Comparison of ENCODE assay signal across 8 mouse cellular contexts in the genomic region with DNA sequence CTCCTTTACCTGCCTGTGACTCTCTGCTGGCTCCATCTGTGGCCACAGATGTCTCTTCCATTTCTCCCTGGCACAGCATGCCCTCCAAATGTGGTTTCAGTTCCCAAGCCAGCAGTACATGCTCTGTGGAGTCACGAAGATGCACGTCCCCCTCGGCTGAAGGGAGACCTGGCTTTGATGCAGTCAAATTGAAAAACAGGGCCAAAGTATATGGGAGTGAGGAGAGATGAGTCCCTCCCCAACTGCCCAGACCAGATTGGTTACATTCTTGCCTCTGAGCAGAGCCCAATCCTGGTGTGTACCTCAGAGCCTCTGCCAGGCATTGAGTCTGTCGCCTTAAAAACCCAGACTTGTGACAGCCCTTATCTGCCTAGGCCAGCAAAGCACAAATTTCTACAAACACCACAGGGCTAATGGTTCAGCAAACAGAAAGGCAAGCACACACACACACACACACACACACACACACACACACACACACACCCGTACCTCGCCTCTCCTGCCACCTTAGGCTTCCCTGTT. TPM values are rescaled to one million over a fixed set of nuclear protein-coding genes. Genes with fewer than 3 reads are reported as not detected.
DNase-seq lines count a peak whose midpoint lies in the region; ATAC-seq and TF ChIP-seq lines count a peak whose summit lies in the region.

No protein-coding gene starts in this region.

- H3K4me3 ChIP-seq in hindbrain, embryonic 15.5 days = no peak overlapping the region
- no peak overlapping the region for H3K4me3 ChIP-seq in hindbrain, embryonic 13.5 days
- peak overlapping the region; percentile 39 for H3K4me3 ChIP-seq in cerebellum, adult 2 months (replicated peaks; ENCODE audit: insufficient read depth, low read depth, low read length)
- H3K4me3 ChIP-seq in intestine, embryonic 15.5 days (replicated peaks) = no peak overlapping the region
- H3K4me3 ChIP-seq in liver, embryonic 15.5 days (replicated peaks) = no peak overlapping the region
- no peak overlapping the region for H3K4me3 ChIP-seq in midbrain, embryonic 13.5 days (replicated peaks)

- no peak for TF ChIP-seq CTCF in cerebellum, adult 2 months (IDR thresholded peaks at IDR 0.05; ENCODE audit: borderline replicate concordance, insufficient read depth, low read depth, low read length)

- DNase-seq in cerebellum, adult 2 months = peak; percentile 83 to 89
- no peak for DNase-seq in thymus, postnatal 14 days

- no peak; the same call in 1 of the 2 replicates for TF ChIP-seq POLR2A in cerebellum, adult 2 months (IDR thresholded peaks at IDR 0.05; ENCODE audit: borderline replicate concordance, insufficient read depth, low read length)

- H3K36me3 ChIP-seq in hindbrain, embryonic 15.5 days = no peaks in the 10 kb centered on the region
- no peaks in the 10 kb centered on the region for H3K36me3 ChIP-seq in hindbrain, embryonic 13.5 days
- no peaks in the 10 kb centered on the region for H3K36me3 ChIP-seq in intestine, embryonic 15.5 days
- H3K36me3 ChIP-seq in liver, embryonic 15.5 days (replicated peaks) = no peaks in the 10 kb centered on the region
- H3K36me3 ChIP-seq in midbrain, embryonic 13.5 days = no peaks in the 10 kb centered on the region

- peak overlapping the region; percentile 11; the same call in 1 of the 2 replicates for H3K27ac ChIP-seq in hindbrain, embryonic 15.5 days (replicated peaks)
- no peak overlapping the region for H3K27ac ChIP-seq in hindbrain, embryonic 13.5 days
- peak overlapping the region; percentile 72 for H3K27ac ChIP-seq in cerebellum, adult 2 months (ENCODE audit: insufficient read depth, low read length)
- H3K27ac ChIP-seq in intestine, embryonic 15.5 days = no peak overlapping the region
- no peak overlapping the region for H3K27ac ChIP-seq in liver, embryonic 15.5 days (replicated peaks)
- H3K27ac ChIP-seq in midbrain, embryonic 13.5 days = no peak overlapping the region

- no peak overlapping the region for H3K4me2 ChIP-seq in hindbrain, embryonic 15.5 days
- H3K4me2 ChIP-seq in hindbrain, embryonic 13.5 days = no peak overlapping the region
- H3K4me2 ChIP-seq in intestine, embryonic 15.5 days (replicated peaks) = peak overlapping the region; percentile 9; the same call in 1 of the 2 replicates
- H3K4me2 ChIP-seq in liver, embryonic 15.5 days = no peak overlapping the region
- no peak overlapping the region for H3K4me2 ChIP-seq in midbrain, embryonic 13.5 days (replicated peaks)

- no peaks in the 10 kb centered on the region for H3K9me3 ChIP-seq in hindbrain, embryonic 15.5 days
- no peaks in the 10 kb centered on the region for H3K9me3 ChIP-seq in hindbrain, embryonic 13.5 days
- H3K9me3 ChIP-seq in intestine, embryonic 15.5 days = no peaks in the 10 kb centered on the region
- no peaks in the 10 kb centered on the region for H3K9me3 ChIP-seq in liver, embryonic 15.5 days (replicated peaks)
- H3K9me3 ChIP-seq in midbrain, embryonic 13.5 days = no peaks in the 10 kb centered on the region

- WGBS in hindbrain, embryonic 15.5 days = 68% methylated on average over 6 of the region's 6 CpGs
- 76% methylated on average over 6 of the region's 6 CpGs for WGBS in hindbrain, embryonic 13.5 days
- 9% methylated on average over 6 of the region's 6 CpGs for WGBS in cerebellum, adult 2 months
- WGBS in intestine, embryonic 15.5 days = 47% methylated on average over 6 of the region's 6 CpGs
- WGBS in liver, embryonic 15.5 days (ENCODE audit: insufficient replicate concordance) = 28% methylated on average over 6 of the region's 6 CpGs
- WGBS in midbrain, embryonic 13.5 days = 83% methylated on average over 6 of the region's 6 CpGs

- H3K9ac ChIP-seq in hindbrain, embryonic 15.5 days = no peak overlapping the region
- no peak overlapping the region for H3K9ac ChIP-seq in hindbrain, embryonic 13.5 days
- H3K9ac ChIP-seq in intestine, embryonic 15.5 days = no peak overlapping the region
- H3K9ac ChIP-seq in liver, embryonic 15.5 days = no peak overlapping the region
- H3K9ac ChIP-seq in midbrain, embryonic 13.5 days (replicated peaks) = no peak overlapping the region

- H3K27me3 ChIP-seq in hindbrain, embryonic 15.5 days = no peaks in the 10 kb centered on the region
- H3K27me3 ChIP-seq in hindbrain, embryonic 13.5 days = no peaks in the 10 kb centered on the region
- H3K27me3 ChIP-seq in cerebellum, adult 2 months (ENCODE audit: control insufficient read depth, insufficient read depth, low read length) = no peaks in the 10 kb centered on the region
- no peaks in the 10 kb centered on the region for H3K27me3 ChIP-seq in intestine, embryonic 15.5 days (replicated peaks)
- H3K27me3 ChIP-seq in liver, embryonic 15.5 days = no peaks in the 10 kb centered on the region
- no peaks in the 10 kb centered on the region for H3K27me3 ChIP-seq in midbrain, embryonic 13.5 days

- peak; percentile 49; the same call in 1 of the 2 replicates for ATAC-seq in hindbrain, embryonic 15.5 days (ENCODE audit: low FRiP score, low read depth)
- ATAC-seq in hindbrain, embryonic 13.5 days (ENCODE audit: low FRiP score) = no peak
- peak; percentile 80 for ATAC-seq in intestine, embryonic 15.5 days
- ATAC-seq in liver, embryonic 15.5 days (ENCODE audit: insufficient read depth) = peak; percentile 49
- no peak for ATAC-seq in midbrain, embryonic 13.5 days
- no peak for ATAC-seq in CD4-positive, CD25-positive, alpha-beta regulatory T cell, adult 4 months

- H3K4me1 ChIP-seq in hindbrain, embryonic 15.5 days (replicated peaks) = peaks cover 6% of the 10 kb centered on the region; the same call in 1 of the 2 replicates
- H3K4me1 ChIP-seq in hindbrain, embryonic 13.5 days (replicated peaks) = no peaks in the 10 kb centered on the region
- peaks cover 17% of the 10 kb centered on the region for H3K4me1 ChIP-seq in cerebellum, adult 2 months (ENCODE audit: control insufficient read depth, insufficient read depth, low read length)
- 0 out of 2 replicates have a peak, but pooled peaks cover 7% of the 10 kb centered on the region for H3K4me1 ChIP-seq in intestine, embryonic 15.5 days (replicated peaks)
- H3K4me1 ChIP-seq in liver, embryonic 15.5 days (replicated peaks) = peaks cover 11% of the 10 kb centered on the region
- H3K4me1 ChIP-seq in midbrain, embryonic 13.5 days (replicated peaks) = no peaks in the 10 kb centered on the region

RNA-seq across cellular contexts. Expression of gene Utrn, which starts 42.3 kb away (rescaled TPM):
- polyA plus RNA-seq in hindbrain, embryonic 15.5 days (2015; fragmentation: Nextera tagmentation; extraction: Ambion mirVana) = 25.6 and 30.2 TPM in 2 replicates
- polyA plus RNA-seq in hindbrain, embryonic 13.5 days (2015; fragmentation: Nextera tagmentation; extraction: Ambion mirVana) = 30.1 and 31.4 TPM in 2 replicates
- polyA plus RNA-seq in cerebellum, adult 2 months (2012; rRNA removed) = 32.5 and 33.5 TPM in 2 replicates
- 43.8 and 46.2 TPM in 2 replicates for polyA plus RNA-seq in intestine, embryonic 15.5 days (2015; fragmentation: Nextera tagmentation; extraction: Ambion mirVana)
- 8.2 and 10.0 TPM in 2 replicates for polyA plus RNA-seq in liver, embryonic 15.5 days (2015; fragmentation: Nextera tagmentation; extraction: Ambion mirVana)
- polyA plus RNA-seq in midbrain, embryonic 13.5 days (2015; fragmentation: Nextera tagmentation; extraction: Ambion mirVana) = 21.9 and 23.6 TPM in 2 replicates
- polyA plus RNA-seq in CD4-positive, CD25-positive, alpha-beta regulatory T cell, adult 4 months (2017; shearing (Covaris generic)) = 100 to 1,000 TPM; 414 to 617 TPM

Comparison
In these comparisons a context has a peak if more than half of its experiments do, and no peak if none do; other contexts are left out.
1. ATAC-seq: peak in hindbrain, embryonic 15.5 days (single experiment), intestine, embryonic 15.5 days (single experiment) and liver, embryonic 15.5 days (single experiment); none in hindbrain, embryonic 13.5 days (single experiment), midbrain, embryonic 13.5 days (single experiment) and CD4-positive, CD25-positive, alpha-beta regulatory T cell, adult 4 months (single experiment).
2. H3K27ac ChIP-seq: peak in hindbrain, embryonic 15.5 days (single experiment) and cerebellum, adult 2 months (single experiment); none in hindbrain, embryonic 13.5 days (single experiment), intestine, embryonic 15.5 days (single experiment), liver, embryonic 15.5 days (single experiment) and midbrain, embryonic 13.5 days (single experiment).